In the genomic region with DNA sequence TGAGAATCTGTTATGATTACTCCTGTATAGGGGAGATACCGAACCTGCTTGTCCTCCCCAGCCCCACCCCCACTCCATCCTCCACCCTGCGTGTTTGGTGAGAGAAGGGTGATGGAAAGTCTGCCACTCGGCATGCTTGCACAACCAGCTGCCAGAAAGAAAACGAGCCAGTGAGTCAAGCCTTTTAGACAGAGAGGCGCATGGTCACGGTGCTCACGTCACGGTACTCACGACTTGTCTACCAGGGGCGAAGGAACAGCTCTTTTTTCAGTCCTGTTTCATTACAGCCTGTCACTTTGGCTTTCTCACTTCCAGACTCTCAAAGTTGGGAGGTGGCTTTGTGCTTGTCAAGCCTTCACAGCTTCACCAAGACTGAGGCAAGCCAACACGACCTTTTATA, we compare ENCODE assay signal across 8 mouse cellular contexts. TPM values are rescaled to one million over a fixed set of nuclear protein-coding genes. Genes with fewer than 3 reads are reported as not detected.
DNase-seq lines count a peak whose midpoint lies in the region; ATAC-seq and TF ChIP-seq lines count a peak whose summit lies in the region.

No protein-coding gene starts in this region.

- H3K9me3 ChIP-seq in heart, postnatal 0 days (replicated peaks; ENCODE audit: control insufficient read depth, low read length) = no peaks in the 10 kb centered on the region
- H3K9me3 ChIP-seq in liver, postnatal 0 days (ENCODE audit: low read length) = no peaks in the 10 kb centered on the region

- no peaks in the 10 kb centered on the region for H3K36me3 ChIP-seq in heart, postnatal 0 days (replicated peaks; ENCODE audit: control insufficient read depth, insufficient read depth, low read length)
- H3K36me3 ChIP-seq in kidney, adult 2 months (ENCODE audit: control insufficient read depth, insufficient read depth, low read length) = no peaks in the 10 kb centered on the region
- no peaks in the 10 kb centered on the region for H3K36me3 ChIP-seq in liver, postnatal 0 days (replicated peaks; ENCODE audit: insufficient read depth, low read length)

- no peak for TF ChIP-seq CTCF in heart, postnatal 0 days (IDR thresholded peaks at IDR 0.05; ENCODE audit: low read depth)
- TF ChIP-seq CTCF in kidney, adult 2 months (conservative IDR thresholded peaks at IDR 0.05; ENCODE audit: insufficient read depth, insufficient read length, low read depth, low read length) = no peak
- no peak for TF ChIP-seq CTCF in liver, postnatal 0 days (IDR thresholded peaks at IDR 0.05; ENCODE audit: low read depth)

- TF ChIP-seq EP300 in heart, postnatal 0 days (IDR thresholded peaks at IDR 0.05; ENCODE audit: low read depth) = no peak
- no peak for TF ChIP-seq EP300 in liver, postnatal 0 days (IDR thresholded peaks at IDR 0.05; ENCODE audit: low read depth)

- TF ChIP-seq POLR2A in kidney, adult 2 months (IDR thresholded peaks at IDR 0.05; ENCODE audit: low read depth, low read length) = no peak

- no peak overlapping the region for H3K9ac ChIP-seq in heart, postnatal 0 days (replicated peaks; ENCODE audit: low read depth, low read length)
- H3K9ac ChIP-seq in liver, postnatal 0 days (replicated peaks) = no peak overlapping the region

- peak overlapping the region; percentile 35; the same call in 1 of the 2 replicates for H3K4me2 ChIP-seq in heart, postnatal 0 days (ENCODE audit: low read depth, low read length)
- H3K4me2 ChIP-seq in liver, postnatal 0 days (ENCODE audit: low read depth, low read length) = peak overlapping the region; percentile 62

- no peak for DNase-seq in heart, postnatal 0 days (ENCODE audit: low spot score)
- no peak for DNase-seq in heart, adult 18-20 months
- peak; percentile 17 for DNase-seq in embryo, embryonic 10.5 days (ENCODE audit: low spot score)
- peak; percentile 57 for DNase-seq in kidney, adult 2 months
- DNase-seq in liver, postnatal 0 days = peak; percentile 60
- DNase-seq in right cerebral cortex, postnatal 36 days (ENCODE audit: low spot score in 2 of 2) = peak; percentile 20 to 28
- DNase-seq in layer of hippocampus, adult 9-10 months (ENCODE audit: low spot score) = no peak
- DNase-seq in yolk sac, embryonic 10.5 days (ENCODE audit: low spot score) = no peak

- ATAC-seq in heart, postnatal 0 days (ENCODE audit: insufficient read depth, low read depth) = peak; percentile 20; the same call in 1 of the 2 replicates
- ATAC-seq in liver, postnatal 0 days = peak; percentile 79

- 25% methylated on average over 11 of the region's 11 CpGs for WGBS in heart, postnatal 0 days
- WGBS in kidney, adult 2 months = 33% methylated on average over 11 of the region's 11 CpGs
- 37% methylated on average over 11 of the region's 11 CpGs for WGBS in liver, postnatal 0 days (ENCODE audit: insufficient replicate concordance)

- no peak overlapping the region for H3K27ac ChIP-seq in heart, postnatal 0 days (ENCODE audit: low read depth)
- peak overlapping the region; percentile 73 for H3K27ac ChIP-seq in kidney, adult 2 months (ENCODE audit: insufficient read depth, low read depth, low read length)
- peak overlapping the region; percentile 76 for H3K27ac ChIP-seq in liver, postnatal 0 days (ENCODE audit: low read depth)

- no peaks in the 10 kb centered on the region for H3K4me1 ChIP-seq in heart, postnatal 0 days (ENCODE audit: control insufficient read depth, insufficient read depth)
- peaks cover 8% of the 10 kb centered on the region; the same call in 1 of the 2 replicates for H3K4me1 ChIP-seq in kidney, adult 2 months (ENCODE audit: control insufficient read depth, insufficient read depth, low read length)
- H3K4me1 ChIP-seq in liver, postnatal 0 days (ENCODE audit: insufficient read depth) = 0 out of 2 replicates have a peak, but pooled peaks cover 2% of the 10 kb centered on the region

- H3K4me3 ChIP-seq in heart, postnatal 0 days (ENCODE audit: low read depth, low read length) = no peak overlapping the region
- H3K4me3 ChIP-seq in kidney, adult 2 months (ENCODE audit: insufficient read depth, low read depth, low read length) = peak overlapping the region; percentile 27
- peak overlapping the region; percentile 24; the same call in 1 of the 2 replicates for H3K4me3 ChIP-seq in liver, postnatal 0 days (ENCODE audit: low read depth, low read length)

- H3K27me3 ChIP-seq in heart, postnatal 0 days (ENCODE audit: control insufficient read depth, insufficient read depth, low read length) = no peaks in the 10 kb centered on the region
- H3K27me3 ChIP-seq in kidney, adult 2 months (replicated peaks; ENCODE audit: control insufficient read depth, insufficient read depth, low read length) = no peaks in the 10 kb centered on the region
- no peaks in the 10 kb centered on the region for H3K27me3 ChIP-seq in liver, postnatal 0 days (ENCODE audit: insufficient read depth, low read length)

RNA-seq across cellular contexts. Expression of gene Fam135a, which starts 7.2 kb away (rescaled TPM):
- 25.2 and 36.7 TPM in 2 replicates for total RNA-seq in heart, postnatal 0 days (2014; rRNA removed; ENCODE audit: low replicate concordance)
- polyA plus RNA-seq in heart, postnatal 0 days (2015; fragmentation: Nextera tagmentation; extraction: Ambion mirVana) = 16.7 and 18.0 TPM in 2 replicates
- total RNA-seq in heart, adult 18-20 months (2021) = 10 to 100 TPM; 19.0 to 19.9 TPM
- 6.4 and 7.0 TPM in 2 replicates for polyA plus RNA-seq in kidney, adult 2 months (2012; rRNA removed)
- 7.2 and 8.7 TPM in 2 replicates for polyA plus RNA-seq in liver, postnatal 0 days (2015; fragmentation: Nextera tagmentation; extraction: Ambion mirVana)

Comparison
In these comparisons a context has a peak if more than half of its experiments do, and no peak if none do; other contexts are left out.
1. DNase-seq: peak in embryo, embryonic 10.5 days (single experiment), kidney, adult 2 months (single experiment), liver, postnatal 0 days (single experiment) and right cerebral cortex, postnatal 36 days (2 of 2); none in heart, postnatal 0 days (single experiment), heart, adult 18-20 months (0 of 2), layer of hippocampus, adult 9-10 months (single experiment) and yolk sac, embryonic 10.5 days (single experiment).